21 mouse cellular contexts compared by ENCODE assay signal in genomic region chr2:34958582-34958981, GRCm38 (mm10). TPM values are rescaled to one million over a fixed set of nuclear protein-coding genes. Genes with fewer than 3 reads are reported as not detected.
DNase-seq lines count a peak whose midpoint lies in the region; ATAC-seq and TF ChIP-seq lines count a peak whose summit lies in the region.
"Had no signal": no experiment of that assay in that cellular context is flagged by ENCODE, and none has a peak within 500 bp of the region (broad histone marks: within the 10 kb centered on the region; RNA-seq: fewer than 3 reads in every experiment).

No protein-coding gene starts in this region.

- peak; percentile 30; the same call in 1 of the 2 replicates for ATAC-seq in megakaryocyte progenitor cell, adult 5-6 weeks (replicated peaks; ENCODE audit: poor library complexity)
- ATAC-seq: forebrain, postnatal 0 days; hindbrain, postnatal 0 days had no signal

- no peak overlapping the region for H3K27ac ChIP-seq in layer of hippocampus, adult 2 months
- H3K27ac ChIP-seq: embryonic facial prominence, embryonic 12.5 days; heart, embryonic 15.5 days; hindbrain, postnatal 0 days; midbrain, embryonic 12.5 days had no signal

- TF ChIP-seq CTCF in layer of hippocampus, adult 2 months (conservative IDR thresholded peaks at IDR 0.05), result no peak

- H3K4me3 ChIP-seq in layer of hippocampus, adult 2 months, result no peak overlapping the region
- H3K4me3 ChIP-seq: embryonic facial prominence, embryonic 12.5 days; heart, embryonic 15.5 days; midbrain, embryonic 12.5 days had no signal

- DNase-seq in adrenal gland, adult 2 months, result peak; percentile 33
- no peak for DNase-seq in adrenal gland, adult 18-20 months (ENCODE audit: low spot score in 2 of 2)
- DNase-seq in CD4-positive, CD25-positive, alpha-beta regulatory T cell, adult 2 months (ENCODE audit: low read depth, low spot score), result peak; percentile 64
- DNase-seq in thymus, postnatal 0 days (ENCODE audit: low spot score), result peak; percentile 62
- no peak for DNase-seq in cerebellum, postnatal 4 days (ENCODE audit: low spot score in 2 of 2)
- no peak for DNase-seq in layer of hippocampus, adult 2 months (ENCODE audit: low spot score in 2 of 2)
- DNase-seq in embryo, embryonic 10 days (ENCODE audit: low spot score), result no peak
- DNase-seq: adrenal gland, postnatal 10 days; cerebellum, adult 11 months; cerebellum, postnatal 36 days; forebrain, postnatal 0 days; heart, adult 18-20 months; kidney, adult 8-10 months; kidney, postnatal 25 days; layer of hippocampus, adult 9-11 months; right cerebral cortex, postnatal 25 days had no signal

RNA-seq across cellular contexts. Expression of gene Traf1, which starts 3.0 kb away (rescaled TPM):
- total RNA-seq in adrenal gland, adult 2 months (2021), result 1 to 10 TPM; 3.3 to 3.7 TPM
- polyA plus RNA-seq in adrenal gland, adult 2 months (2012; rRNA removed), result 2.0 and 2.4 TPM in 2 replicates
- 1 to 10 TPM; 2.6 to 2.8 TPM for total RNA-seq in adrenal gland, adult 18-20 months (2021)
- 1.3 and 1.4 TPM in 2 replicates for total RNA-seq in megakaryocyte progenitor cell, adult 5-6 weeks (2015)
- 0.61 TPM in 1 of 2 replicates, not detected in the other for total RNA-seq in megakaryocyte progenitor cell, adult 5-6 weeks (2017)
- 14.3 and 15.4 TPM in 2 replicates for polyA plus RNA-seq in thymus, postnatal 0 days (2015; fragmentation: Nextera tagmentation; extraction: Ambion mirVana)
- total RNA-seq in layer of hippocampus, adult 2 months (2021), result 1 to 10 TPM; 3.5 to 3.8 TPM

RNA-seq across cellular contexts. Expression of gene Phf19, which starts 44.8 kb away (rescaled TPM):
- total RNA-seq in adrenal gland, adult 2 months (2021), result 1 to 10 TPM; 1.2 to 1.7 TPM
- 1.1 and 1.5 TPM in 2 replicates for polyA plus RNA-seq in adrenal gland, adult 2 months (2012; rRNA removed)
- 1 to 10 TPM; 1.3 to 1.7 TPM for total RNA-seq in adrenal gland, adult 18-20 months (2021)
- 6.9 and 8.8 TPM in 2 replicates for total RNA-seq in megakaryocyte progenitor cell, adult 5-6 weeks (2015)
- total RNA-seq in megakaryocyte progenitor cell, adult 5-6 weeks (2017), result 6.5 and 10.0 TPM in 2 replicates
- 10.7 TPM in 2 replicates for polyA plus RNA-seq in thymus, postnatal 0 days (2015; fragmentation: Nextera tagmentation; extraction: Ambion mirVana)
- 1 to 10 TPM; 1.1 to 1.2 TPM for total RNA-seq in layer of hippocampus, adult 2 months (2021)

Comparison
In these comparisons a context has a peak if more than half of its experiments do, and no peak if none do; other contexts are left out.
1. DNase-seq: peak in adrenal gland, adult 2 months (single experiment), CD4-positive, CD25-positive, alpha-beta regulatory T cell, adult 2 months (single experiment) and thymus, postnatal 0 days (single experiment); none in adrenal gland, adult 18-20 months (0 of 2), cerebellum, postnatal 4 days (0 of 2), layer of hippocampus, adult 2 months (0 of 2) and embryo, embryonic 10 days (single experiment).